Mouse (Mus musculus) frontal cortex, postnatal 10 days (tissue): ENCODE data around the gene Omd.

ENCODE experiments used
- DNase-seq, 2 experiments: peaks; one replicate each; pipeline ENCODE4 v3.0.0; 2022; ENCODE audit warnings: low spot score in 2 of 2, mixed read lengths in 1 of 2

Omd gene

DNA sequence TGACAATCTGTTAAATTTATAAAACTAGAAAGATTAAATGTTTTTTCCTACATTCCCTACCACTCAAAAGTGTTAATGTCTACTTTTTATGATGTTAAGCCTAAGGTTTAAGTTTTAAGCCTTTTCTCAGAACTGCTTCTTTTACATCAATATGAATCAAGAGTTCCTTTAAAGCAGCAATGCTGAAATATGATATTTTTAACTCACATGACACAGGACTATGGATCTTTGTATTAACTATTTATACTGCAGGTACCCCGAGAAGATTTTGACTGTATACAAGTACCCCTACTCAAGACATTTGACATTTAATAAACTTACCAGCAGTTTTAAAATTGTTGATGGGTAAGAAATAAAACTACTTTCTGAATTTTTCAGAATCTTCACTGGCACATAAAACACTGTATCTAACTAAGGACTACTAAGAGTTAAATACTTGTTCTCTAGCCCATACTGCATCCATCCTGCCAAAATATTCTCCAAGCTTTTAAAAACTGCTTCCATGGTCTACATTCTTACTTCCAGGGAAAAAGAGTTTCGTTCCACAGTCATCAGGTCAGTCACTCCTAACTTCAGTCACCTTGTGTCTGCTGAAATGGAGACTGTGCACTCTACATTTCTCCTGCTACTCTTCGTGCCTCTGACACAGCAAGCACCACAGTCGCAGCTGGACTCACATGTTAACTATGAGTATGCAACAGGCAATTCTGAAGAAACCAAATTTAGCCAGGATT lies 26.5 kb downstream of the Omd start:
- no peak for DNase-seq

DNA sequence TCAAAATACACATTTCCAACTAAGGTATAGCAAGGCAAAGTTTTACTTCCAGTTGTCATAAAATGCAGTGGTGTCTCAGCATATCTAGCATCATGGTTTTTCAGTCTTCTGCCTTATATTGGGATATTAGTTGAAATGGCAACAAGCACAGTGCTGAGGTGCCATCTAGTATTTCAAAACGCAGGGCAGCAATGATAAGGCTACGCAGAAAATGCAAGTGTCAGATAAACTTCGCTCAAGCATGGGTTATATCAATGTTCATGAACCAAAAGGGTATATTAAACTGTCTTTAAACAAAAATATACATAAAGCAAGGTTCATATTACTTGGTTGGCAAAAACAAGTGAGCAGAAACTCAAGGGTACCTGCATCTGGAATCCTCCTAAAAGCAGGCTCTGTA lies 34.8 kb downstream of the Omd start:
- DNase-seq: no peak

GRCm38 (mm10) chr13:49618365-49618764 lies 36.1 kb downstream of the Omd start:
- no peak for DNase-seq

GRCm38 (mm10) chr13:49623216-49623615 lies 41.0 kb downstream of the Omd start:
- no peak for DNase-seq

DNA sequence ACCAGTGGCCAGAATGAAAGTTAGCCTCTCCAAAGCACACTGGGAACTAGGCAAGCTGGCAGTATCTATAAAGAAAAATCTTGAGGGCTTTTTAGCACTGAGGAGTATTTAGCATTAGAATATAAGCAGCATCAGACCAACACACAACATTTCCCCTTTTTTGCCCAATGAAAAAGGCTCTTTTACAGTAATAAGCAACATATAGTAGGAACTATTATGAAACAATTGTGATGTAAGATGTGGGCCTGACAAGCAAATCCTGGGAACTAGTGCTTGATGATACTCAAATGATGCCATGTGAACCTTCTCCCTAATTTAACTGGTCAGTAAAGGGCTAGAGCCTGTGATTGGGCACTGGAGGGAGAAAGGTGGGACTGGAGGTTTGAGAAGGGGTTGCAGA lies 45.9 kb downstream of the Omd start:
- no peak for DNase-seq

DNA sequence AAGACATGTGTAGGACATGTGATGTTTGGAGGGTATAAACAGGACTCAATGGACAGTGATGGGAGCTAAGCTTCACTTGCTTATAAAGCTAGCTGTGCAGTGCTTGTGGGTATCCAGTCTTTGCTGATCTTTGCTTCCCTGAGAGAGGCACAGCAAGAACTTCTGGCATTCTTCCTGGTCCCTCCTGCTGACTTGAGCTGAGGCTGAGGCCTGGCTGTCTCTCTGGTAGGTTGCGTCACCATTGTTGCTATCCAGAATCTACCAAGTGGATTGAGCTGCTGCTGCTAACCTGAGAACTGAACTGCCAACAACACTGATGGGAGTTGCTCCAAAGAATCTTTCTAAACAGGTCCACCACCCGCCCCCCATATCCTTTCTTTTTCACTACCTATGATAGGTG lies 46.8 kb downstream of the Omd start:
- no peak for DNase-seq

DNA sequence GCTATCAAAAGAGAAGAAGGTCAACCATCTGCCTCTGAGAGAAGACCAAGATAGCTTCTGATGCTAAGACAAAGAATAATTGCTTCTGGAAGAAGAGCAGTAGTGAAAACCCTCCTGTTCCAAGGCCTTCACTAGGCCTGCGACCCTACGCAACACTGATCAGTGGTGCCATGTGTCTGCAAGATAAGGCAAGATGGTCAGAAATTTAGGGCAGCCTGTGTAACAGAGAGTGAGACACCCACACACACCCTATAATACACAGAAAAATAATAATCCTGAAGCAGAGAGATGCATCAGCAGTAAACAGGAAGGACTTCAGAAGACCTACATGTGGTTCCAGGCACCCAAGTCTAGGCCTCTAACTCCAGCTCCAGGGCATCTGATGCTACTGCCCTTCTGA lies 57.7 kb downstream of the Omd start:
- DNase-seq: no peak
